Mouse (Mus musculus) stomach, adult 2 months (tissue): ENCODE measurements around the gene Olfr1242. TPM values are rescaled to one million over a fixed set of nuclear protein-coding genes. Genes with fewer than 3 reads are reported as not detected.

Experiments
- polyA plus RNA-seq: library from polyadenylated mRNA; depleted of rRNA; stranded (reverse); fragments of >200 nt; gene quantifications from 2 replicates; pipeline ENCODE4 v1.2.3, GENCODE M21; 2012; rRNA removed

Olfr1242 gene
- not detected in 2 replicates for polyA plus RNA-seq

DNA sequence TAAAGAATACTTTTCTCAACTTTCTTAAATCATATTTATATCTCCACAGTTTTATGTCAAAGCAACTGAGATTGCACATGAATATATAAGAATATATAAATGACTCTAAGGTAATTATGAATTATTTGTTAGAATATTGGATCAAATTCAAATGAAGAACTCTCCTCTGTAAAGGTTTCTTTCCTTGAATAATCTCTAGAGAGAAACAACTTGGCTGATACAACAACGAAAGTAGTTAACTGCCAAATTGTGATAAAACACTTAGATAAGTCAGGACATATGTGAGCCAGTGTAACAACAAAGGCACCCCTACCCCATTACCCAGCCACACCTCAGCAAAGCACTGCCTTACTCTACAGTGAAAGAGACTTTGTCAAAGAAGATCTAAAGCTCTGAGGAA, at the start of gene Olfr1242:
Gene Olfr1242, minus strand, starts transcription at position 101 of the 400 bp plus-strand sequence.

DNA sequence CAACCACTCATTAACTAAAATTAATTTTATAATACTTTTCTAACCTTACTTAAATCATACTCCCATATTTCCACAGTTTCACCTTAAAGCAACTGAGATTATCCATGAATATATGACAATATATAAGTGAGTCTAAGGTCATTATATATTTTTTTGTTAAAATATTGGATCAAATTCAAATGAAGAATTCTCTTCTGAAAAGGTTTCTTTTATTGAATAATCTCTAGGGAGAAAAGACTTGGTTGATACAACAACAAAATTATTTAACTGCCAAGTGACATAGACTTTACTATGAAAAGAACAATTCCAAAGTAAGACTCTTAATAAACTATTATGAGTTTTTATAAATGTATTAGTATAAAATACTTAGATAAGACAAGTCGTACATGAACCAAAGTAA, 33.3 kb upstream of the Olfr1242 start, which contains the start of gene Olfr1243:
Gene Olfr1243, minus strand, starts transcription at position 101 of the 400 bp plus-strand sequence.

DNA sequence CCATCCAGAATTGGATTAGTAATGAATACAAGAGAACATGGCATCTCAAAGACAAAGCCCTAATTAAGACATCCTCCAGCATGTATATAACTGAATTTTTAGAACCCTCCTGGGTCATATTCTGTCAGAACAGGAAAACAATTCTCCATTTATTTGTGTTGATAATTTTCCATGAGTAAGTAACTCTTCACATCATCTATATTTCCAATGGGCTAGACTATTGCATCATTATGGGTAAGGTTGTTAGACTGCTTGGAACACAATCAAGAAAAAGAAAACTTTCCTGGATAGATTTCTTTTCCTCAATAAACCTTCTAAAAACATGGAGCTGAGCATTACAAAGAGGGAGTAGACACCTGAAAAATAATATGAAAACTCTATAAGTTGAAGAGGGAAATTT, 11.1 kb downstream of the Olfr1242 start, which contains the start of gene Olfr1241:
Gene Olfr1241, minus strand, starts transcription at position 101 of the 400 bp plus-strand sequence.

DNA sequence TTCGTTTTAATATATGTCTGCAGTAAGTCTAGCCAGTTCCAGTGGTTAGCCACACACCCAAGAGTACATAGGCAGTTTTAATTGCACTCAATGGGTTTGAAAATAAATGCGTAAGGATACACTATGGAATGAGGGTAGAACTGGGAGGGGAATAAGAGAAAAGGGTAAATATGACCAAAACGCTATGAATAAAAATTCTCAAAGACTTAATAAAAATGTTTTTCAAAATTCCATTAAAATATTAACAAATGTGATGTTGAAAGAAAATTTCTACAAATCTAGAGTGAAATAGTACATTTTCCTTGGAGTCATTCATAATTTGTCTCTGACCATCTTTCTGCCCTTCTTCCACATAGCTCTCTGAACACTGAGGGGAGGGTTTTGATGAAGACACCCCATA, 55.2 kb downstream of the Olfr1242 start, which contains the start of gene Olfr1240:
Gene Olfr1240, minus strand, starts transcription at position 101 of the 400 bp plus-strand sequence.

Other genes starting within 250 kb of the Olfr1242 start
- not detected in 2 replicates for gene Olfr1228, start 244.3 kb downstream of the Olfr1242 start, polyA plus RNA-seq
- not detected in 2 replicates for gene Olfr1229, start 210.3 kb downstream of the Olfr1242 start, polyA plus RNA-seq
- not detected in 2 replicates for gene Olfr1230, start 201.1 kb downstream of the Olfr1242 start, polyA plus RNA-seq
- gene Olfr1231, start 191.3 kb downstream of the Olfr1242 start, polyA plus RNA-seq: not detected in 2 replicates
- not detected in 2 replicates for gene Olfr1232, start 168.7 kb downstream of the Olfr1242 start, polyA plus RNA-seq
- not detected in 2 replicates for gene Olfr1233, start 155.9 kb downstream of the Olfr1242 start, polyA plus RNA-seq
- not detected in 2 replicates for gene Olfr1234, start 133.5 kb downstream of the Olfr1242 start, polyA plus RNA-seq
- not detected in 2 replicates for gene Olfr1238, start 88.7 kb downstream of the Olfr1242 start, polyA plus RNA-seq
- not detected in 2 replicates for gene Olfr1239, start 77.9 kb downstream of the Olfr1242 start, polyA plus RNA-seq
- gene Olfr1240, start 55.3 kb downstream of the Olfr1242 start, polyA plus RNA-seq: not detected in 2 replicates
- not detected in 2 replicates for gene Olfr1241, start 11.2 kb downstream of the Olfr1242 start, polyA plus RNA-seq
- gene Olfr1243, start 33.2 kb upstream of the Olfr1242 start, polyA plus RNA-seq: not detected in 2 replicates
- gene Olfr1245, start 80.1 kb upstream of the Olfr1242 start, polyA plus RNA-seq: not detected in 2 replicates
- gene Olfr1246, start 94.8 kb upstream of the Olfr1242 start, polyA plus RNA-seq: not detected in 2 replicates
- gene Olfr1247, start 115.8 kb upstream of the Olfr1242 start, polyA plus RNA-seq: not detected in 2 replicates
- not detected in 2 replicates for gene Olfr1248, start 119.9 kb upstream of the Olfr1242 start, polyA plus RNA-seq
- not detected in 2 replicates for gene Olfr1249, start 136.6 kb upstream of the Olfr1242 start, polyA plus RNA-seq
- not detected in 2 replicates for gene Olfr1250, start 163.1 kb upstream of the Olfr1242 start, polyA plus RNA-seq
- not detected in 2 replicates for gene Olfr1251, start 173.6 kb upstream of the Olfr1242 start, polyA plus RNA-seq
- gene Olfr1252, start 226.7 kb upstream of the Olfr1242 start, polyA plus RNA-seq: not detected in 2 replicates